Mouse (Mus musculus) frontal cortex, postnatal 36 days (tissue): ENCODE data around the gene Naxd.
"Not testable (repeated sequence)": the region's sequence is repeated elsewhere in the genome, so short reads cannot be mapped to it uniquely, and the experiment has no call there.

ENCODE experiments used
- DNase-seq, 2 experiments: peaks; one replicate each; pipeline ENCODE4 v3.0.0; 2022; ENCODE audit warnings: low spot score in 2 of 2

Naxd gene

GRCm38 (mm10) chr8:11513247-11513646, 15.9 kb downstream of the Naxd start:
- no peak for DNase-seq

GRCm38 (mm10) chr8:11516292-11516691, 19.0 kb downstream of the Naxd start:
- DNase-seq: no peak

GRCm38 (mm10) chr8:11517366-11518055, 20.2 kb downstream of the Naxd start:
- DNase-seq: no peak

GRCm38 (mm10) chr8:11518056-11518396, 20.7 kb downstream of the Naxd start:
- DNase-seq: no peak

- no peak for DNase-seq
Measured at GRCm38 (mm10) chr8:11518676-11519075, 21.4 kb downstream of the Naxd start.

GRCm38 (mm10) chr8:11523331-11523730, 26.0 kb downstream of the Naxd start:
- DNase-seq: no peak

GRCm38 (mm10) chr8:11530155-11530770, 33.0 kb downstream of the Naxd start:
- no peak for DNase-seq

GRCm38 (mm10) chr8:11530849-11531248, 33.5 kb downstream of the Naxd start:
- DNase-seq: no peak

- DNase-seq: no peak
Measured at GRCm38 (mm10) chr8:11534494-11534893, 37.2 kb downstream of the Naxd start.

- DNase-seq: no peak
Measured at GRCm38 (mm10) chr8:11539049-11539448, 41.7 kb downstream of the Naxd start.

GRCm38 (mm10) chr8:11540182-11540581, 42.9 kb downstream of the Naxd start:
- DNase-seq: no peak

GRCm38 (mm10) chr8:11542031-11542430, 44.7 kb downstream of the Naxd start:
- no peak for DNase-seq

GRCm38 (mm10) chr8:11542866-11543265, 45.6 kb downstream of the Naxd start:
- no peak for DNase-seq

- peak in 1 of 2 experiments; percentile 19 for DNase-seq
Measured at GRCm38 (mm10) chr8:11544386-11544785, 47.1 kb downstream of the Naxd start.

- DNase-seq: no peak
Measured at GRCm38 (mm10) chr8:11547063-11547462, 49.8 kb downstream of the Naxd start.

- peak in 1 of 2 experiments; percentile 29 for DNase-seq
Measured at GRCm38 (mm10) chr8:11549706-11550105, 52.4 kb downstream of the Naxd start.

- DNase-seq: peak; percentile 89 to 92
Measured at GRCm38 (mm10) chr8:11550281-11550948, 53.1 kb downstream of the Naxd start, which contains the start of gene Cars2. Cars2 (minus strand) TSS chr8:11550783.

GRCm38 (mm10) chr8:11551497-11551896, 54.2 kb downstream of the Naxd start:
- not testable (repeated sequence) for DNase-seq

- no peak for DNase-seq
Measured at GRCm38 (mm10) chr8:11552390-11552789, 55.1 kb downstream of the Naxd start.

GRCm38 (mm10) chr8:11554799-11555719, 57.8 kb downstream of the Naxd start, which contains the start of gene Ing1:
Ing1 (plus strand) TSS chr8:11555571.
- peak; percentile 91 to 94 for DNase-seq

- DNase-seq: peak; percentile 100
Measured at GRCm38 (mm10) chr8:11555720-11556591, 58.6 kb downstream of the Naxd start.
